Mouse (Mus musculus) ES-E14 (cell line): ENCODE results near the gene Nectin4. TPM values are rescaled to one million over a fixed set of nuclear protein-coding genes. Genes with fewer than 3 reads are reported as not detected.
A peak's percentile ranks its signal among the peaks of the same experiment; 100 is the strongest.

ENCODE experiments used
- DNase-seq: peaks from one replicate; pipeline ENCODE4 v3.0.0-alpha.2; 2013; ENCODE audit warnings: low read depth, low spot score
- H3K27ac ChIP-seq: 2 replicates; pipeline ENCODE4 v1.5.1; 2012; ENCODE audit warnings: low read depth, mild to moderate bottlenecking, low read length, moderate library complexity, mixed read lengths; ENCODE audit not compliant: poor library complexity, insufficient read depth, severe bottlenecking
- H3K36me3 ChIP-seq: 2 replicates; pipeline ENCODE4 v1.6.1; 2012; ENCODE audit warnings: mild to moderate bottlenecking, low read length, moderate library complexity, mixed read lengths; ENCODE audit not compliant: control insufficient read depth, poor library complexity, insufficient read depth, severe bottlenecking
- H3K4me1 ChIP-seq, 2 experiments: fragments of 150-350 bp in 1 of 2; sonication (generic) in 1 of 2; 2 replicates each; pipeline ENCODE4 v1.6.1; 2012; ENCODE audit warnings: low read length in 2 of 2, mild to moderate bottlenecking in 1 of 2, mixed read lengths in 1 of 2; ENCODE audit not compliant: control insufficient read depth in 2 of 2, insufficient read depth in 2 of 2, poor library complexity in 1 of 2
- H3K4me3 ChIP-seq, 2 experiments: fragments of 150-350 bp in 1 of 2; sonication (generic) in 1 of 2; 2 replicates each; pipeline ENCODE4 v1.5.1; 2012; ENCODE audit warnings: low read length in 2 of 2, low read depth in 1 of 2, mild to moderate bottlenecking in 1 of 2, mixed read lengths in 1 of 2; ENCODE audit not compliant: insufficient read depth in 1 of 2, poor library complexity in 1 of 2, severe bottlenecking in 1 of 2
- H3K9ac ChIP-seq: 2 replicates; pipeline ENCODE4 v1.6.1; 2012; ENCODE audit warnings: low read depth, mild to moderate bottlenecking, low read length, mixed read lengths; ENCODE audit not compliant: poor library complexity, insufficient read depth, severe bottlenecking
- H3K9me3 ChIP-seq: fragments of 150-350 bp; sonication (generic); 2 replicates; pipeline ENCODE4 v1.6.1; 2012; ENCODE audit warnings: low read depth, mild to moderate bottlenecking, low read length; ENCODE audit not compliant: control insufficient read depth, insufficient read depth
- CHD2 ChIP-seq: IDR thresholded peaks from 2 replicates; pipeline ENCODE4 v1.6.1; 2014; ENCODE audit warnings: mild to moderate bottlenecking, low read depth, low read length, inconsistent platforms
- HCFC1 ChIP-seq: IDR thresholded peaks from 2 replicates; pipeline ENCODE4 v1.6.1; 2012; ENCODE audit warnings: low read length, inconsistent platforms, borderline replicate concordance; ENCODE audit not compliant: insufficient read depth
- MAFK ChIP-seq: IDR thresholded peaks from 2 replicates; pipeline ENCODE4 v1.6.1; 2014; ENCODE audit warnings: mild to moderate bottlenecking, low read depth, low read length, inconsistent platforms; ENCODE audit not compliant: insufficient read depth
- ZC3H11A ChIP-seq: IDR thresholded peaks from 2 replicates; pipeline ENCODE4 v1.6.1; 2012; ENCODE audit warnings: low read depth, mild to moderate bottlenecking, inconsistent platforms, low read length, borderline replicate concordance
- ZNF384 ChIP-seq: IDR thresholded peaks from 2 replicates; pipeline ENCODE4 v1.6.1; 2012; ENCODE audit warnings: low read depth, low read length, inconsistent platforms
- in situ Hi-C, 2 experiments: fragments of 600-800 bp; cut with MboI; formaldehyde crosslinking; loops; one replicate each; pipeline ENCODE4 v1.15.1; 2025; ENCODE audit warnings: low sequenced_read_pairs in 2 of 2, inconsistent platforms in 1 of 2; ENCODE audit not compliant: unreplicated experiment in 2 of 2
- total RNA-seq: library from RNA; depleted of rRNA; stranded (reverse); fragments of 300-350 nt; gene quantifications from 2 replicates; pipeline ENCODE4 v1.2.3, GENCODE M21; 2012

The Nectin4 gene
- total RNA-seq, 1 experiment = 1.9 TPM

DNA sequence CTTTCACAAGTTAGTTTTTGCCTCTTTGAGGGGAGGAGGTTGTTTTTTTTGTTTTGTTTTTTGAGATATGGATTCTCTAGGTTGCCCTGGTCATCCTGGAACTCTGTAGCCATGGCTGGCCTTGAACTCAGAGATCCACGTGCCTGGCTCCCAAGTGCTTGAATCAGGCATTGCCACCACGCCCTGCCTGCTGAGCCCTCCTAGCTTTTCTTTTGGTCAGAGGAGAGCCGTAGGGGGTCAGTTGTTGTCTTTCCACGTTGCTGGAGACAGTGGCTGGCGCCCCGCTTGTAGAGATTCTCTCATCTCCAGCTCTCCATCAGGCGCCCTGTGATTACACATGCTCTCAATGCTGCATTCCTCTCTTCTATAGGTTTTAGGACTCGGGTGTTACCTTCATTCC lies 43.7 kb downstream of the Nectin4 start:
- peaks cover 29% of the 10 kb centered on the region for H3K36me3 ChIP-seq
- peaks cover 5 to 23% of the 10 kb centered on the region in 2 experiments; a peak in 3 of 4 replicates for H3K4me1 ChIP-seq
- H3K4me3 ChIP-seq = peak overlapping the region; percentile 88 to 92; a peak in 3 of 4 replicates
- TF ChIP-seq ZNF384 (no peak), HCFC1 (no peak), CHD2 (no peak), ZC3H11A (no peak), MAFK (no peak)
- DNase-seq = no peak
- no peaks in the 10 kb centered on the region for H3K9me3 ChIP-seq
- H3K9ac ChIP-seq = peak overlapping the region; percentile 61; the same call in 1 of the 2 replicates
- in situ Hi-C loops = no loop called here
- H3K27ac ChIP-seq = peak overlapping the region; percentile 51; the same call in 1 of the 2 replicates

DNA sequence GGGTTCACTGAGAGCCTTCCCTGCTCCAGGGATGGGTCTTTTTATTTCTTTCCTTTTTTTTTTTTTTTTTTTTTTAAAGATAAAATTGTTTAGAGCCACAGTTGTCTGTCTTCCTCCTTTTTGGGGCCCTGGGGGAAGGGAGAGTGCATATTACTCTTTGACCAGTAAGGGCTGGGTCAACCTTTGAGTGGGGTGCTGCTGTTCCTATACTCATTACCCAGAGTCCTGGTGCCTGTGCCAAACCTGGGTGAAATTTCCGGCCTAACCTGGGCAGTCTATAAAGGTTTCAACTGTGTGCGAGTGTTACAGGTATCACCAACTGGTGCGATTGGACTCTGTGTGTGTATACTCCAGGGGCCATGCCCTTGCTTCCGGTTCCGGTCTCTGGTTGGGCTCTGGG lies 48.8 kb downstream of the Nectin4 start, which contains the start of gene Tstd1:
TSS of gene Tstd1 (plus strand) at position 213 of the 400 bp plus-strand sequence.
- no peak for TF ChIP-seq CHD2
- no peak for TF ChIP-seq ZNF384
- TF ChIP-seq MAFK = no peak
- no peak for TF ChIP-seq ZC3H11A
- no peak for TF ChIP-seq HCFC1
- Histone ChIP-seq H3K27ac (peak within 1 kb of the TSS; percentile 48), H3K9ac (peak within 1 kb of the TSS; percentile 11; the same call in 1 of the 2 replicates), H3K4me3 (no peak within 1 kb of the TSS; a peak in 1 of 4 replicates), H3K4me1 (peaks cover 11 to 29% of the 10 kb centered on the region in 2 experiments), H3K36me3 (peaks cover 29% of the 10 kb centered on the region), H3K9me3 (no peaks in the 10 kb centered on the region)
- in situ Hi-C loops = no loop called here
- no peak for DNase-seq

DNA sequence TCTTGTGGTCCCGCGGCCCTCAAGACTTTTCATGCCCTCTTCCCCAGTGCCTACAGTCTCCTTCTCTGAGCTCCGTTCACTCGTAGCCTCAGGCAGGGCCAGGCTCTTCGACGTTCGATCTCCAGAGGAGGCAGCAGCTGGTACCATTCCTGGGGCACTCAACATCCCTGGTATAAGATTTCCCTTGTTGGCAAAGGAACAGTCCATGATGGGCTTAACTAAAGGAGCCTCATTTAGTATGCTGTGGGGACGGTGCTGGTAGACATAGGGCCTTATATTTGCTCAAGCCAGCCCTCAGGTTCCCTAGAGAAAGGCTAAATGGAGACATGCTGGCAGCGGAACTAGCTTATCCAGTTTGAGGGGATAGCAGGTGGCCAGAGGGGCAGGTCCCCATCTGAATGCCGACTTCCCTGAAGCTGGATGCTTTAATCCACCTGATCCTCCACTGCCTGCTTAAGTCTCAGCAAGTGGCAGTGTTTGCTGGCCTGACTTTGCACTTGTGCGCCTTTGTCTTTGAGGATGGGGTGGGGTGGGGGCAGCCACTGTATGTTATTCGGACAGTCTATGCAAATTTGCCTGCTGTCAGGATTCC lies 49.5 kb downstream of the Nectin4 start:
- Histone ChIP-seq H3K27ac (peak overlapping the region; percentile 48), H3K36me3 (peaks cover 29% of the 10 kb centered on the region), H3K4me1 (peaks cover 8 to 26% of the 10 kb centered on the region in 2 experiments), H3K9me3 (no peaks in the 10 kb centered on the region), H3K4me3 (no peak overlapping the region; a peak in 1 of 4 replicates), H3K9ac (peak overlapping the region; percentile 11; the same call in 1 of the 2 replicates)
- no peak for DNase-seq
- in situ Hi-C loops = no loop called here
- TF ChIP-seq CHD2 (no peak), ZC3H11A (no peak), MAFK (no peak)

DNA sequence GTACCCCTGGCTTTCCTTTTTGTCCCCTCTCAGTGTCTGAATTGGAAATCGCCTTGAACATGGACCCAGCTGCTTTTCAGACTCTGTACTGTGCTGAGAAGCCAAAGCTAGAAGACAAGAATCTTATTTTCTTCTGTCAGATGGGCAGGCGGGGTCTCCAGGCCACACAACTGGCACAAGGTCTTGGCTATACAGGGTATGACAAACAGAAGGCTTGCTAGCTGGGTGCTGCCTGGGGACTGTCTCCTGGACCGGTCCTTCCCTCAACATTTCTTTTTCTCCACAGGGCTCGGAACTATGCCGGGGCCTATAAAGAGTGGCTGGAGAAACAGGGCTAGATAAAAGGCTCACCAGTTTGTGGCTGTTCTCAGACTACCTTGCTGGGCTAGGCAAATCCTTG lies 50.0 kb downstream of the Nectin4 start:
- Histone ChIP-seq H3K9me3 (no peaks in the 10 kb centered on the region), H3K9ac (no peak overlapping the region), H3K27ac (peak overlapping the region; percentile 17; the same call in 1 of the 2 replicates), H3K4me1 (peaks cover 6 to 26% of the 10 kb centered on the region in 2 experiments; a peak in 3 of 4 replicates), H3K4me3 (0 out of 4 replicates have a peak overlapping the region, but pooled peaks of 1 of the 2 experiments have one; percentile 5), H3K36me3 (peaks cover 29% of the 10 kb centered on the region)
- DNase-seq = no peak
- TF ChIP-seq ZC3H11A (no peak), CHD2 (no peak), HCFC1 (no peak), MAFK (no peak), ZNF384 (no peak)
- in situ Hi-C loops = loop anchor here (5.0 kb wide), 1 partner anchor 278 kb away; no protein-coding TSS in a partner anchor
